Mouse (Mus musculus): ENCODE data around the gene Cyp8b1.
A peak's percentile ranks its signal among the peaks of the same experiment; 100 is the strongest.

Cyp8b1 gene

GRCm38 (mm10) chr9:121889927-121890440 lies 26.1 kb downstream of the Cyp8b1 start:
- DNase-seq: no peak

GRCm38 (mm10) chr9:121882015-121882457 lies 34.1 kb downstream of the Cyp8b1 start:
- peak; percentile 21 for DNase-seq

- no peak for DNase-seq
These were observed 34.8 kb downstream of the Cyp8b1 start for GRCm38 (mm10) chr9:121881301-121881700.

- DNase-seq: peak; percentile 67
These were observed 35.3 kb downstream of the Cyp8b1 start for GRCm38 (mm10) chr9:121880840-121881239.

- DNase-seq: peak; percentile 53
These were observed 38.9 kb downstream of the Cyp8b1 start for GRCm38 (mm10) chr9:121877052-121877740.

- no peak for DNase-seq
These were observed 42.5 kb downstream of the Cyp8b1 start for GRCm38 (mm10) chr9:121873578-121873977.

- no peak for DNase-seq
These were observed 43.9 kb downstream of the Cyp8b1 start for GRCm38 (mm10) chr9:121872062-121872683.

GRCm38 (mm10) chr9:121869973-121870515 lies 46.1 kb downstream of the Cyp8b1 start:
- DNase-seq: no peak

- no peak for DNase-seq
These were observed 46.7 kb downstream of the Cyp8b1 start for GRCm38 (mm10) chr9:121869432-121869831.

GRCm38 (mm10) chr9:121868236-121868635 lies 47.9 kb downstream of the Cyp8b1 start:
- no peak for DNase-seq

GRCm38 (mm10) chr9:121867632-121868031 lies 48.5 kb downstream of the Cyp8b1 start:
- DNase-seq: no peak

GRCm38 (mm10) chr9:121865425-121866008 lies 50.6 kb downstream of the Cyp8b1 start:
- no peak for DNase-seq

GRCm38 (mm10) chr9:121864837-121865236 lies 51.3 kb downstream of the Cyp8b1 start:
- DNase-seq: no peak
